Mouse (Mus musculus) kidney, embryonic 16.5 days (tissue): ENCODE results near the gene Rbfox2. TPM values are rescaled to one million over a fixed set of nuclear protein-coding genes. Genes with fewer than 3 reads are reported as not detected.
"Not testable (repeated sequence)": the region's sequence is repeated elsewhere in the genome, so short reads cannot be mapped to it uniquely, and the experiment has no call there.

Experiments used
- ATAC-seq: fragments of 200-750 bp; cut with Nextera tagmentation; 2 replicates; pipeline ENCODE4 v1.8.0; 2017; ENCODE audit warnings: moderate TSS enrichment; ENCODE audit not compliant: low FRiP score, low TSS enrichment
- H3K27ac ChIP-seq: fragments of 300-500 bp; sonication (generic); 2 replicates; pipeline ENCODE4 v1.5.1; 2014; ENCODE audit warnings: low read length
- H3K27me3 ChIP-seq: fragments of 300-500 bp; sonication (generic); 2 replicates; pipeline ENCODE4 v1.6.1; 2014; ENCODE audit warnings: low read length, control low read depth, mixed read lengths; ENCODE audit not compliant: insufficient read depth
- H3K36me3 ChIP-seq: fragments of 300-500 bp; sonication (generic); 2 replicates; pipeline ENCODE4 v1.6.1; 2014; ENCODE audit warnings: low read length, control low read depth, mixed read lengths; ENCODE audit not compliant: insufficient read depth
- H3K4me1 ChIP-seq: fragments of 300-500 bp; sonication (generic); 2 replicates; pipeline ENCODE4 v1.6.1; 2014; ENCODE audit warnings: low read length, control low read depth, mixed read lengths; ENCODE audit not compliant: insufficient read depth
- H3K4me2 ChIP-seq: fragments of 300-500 bp; sonication (generic); replicated peaks from 2 replicates; pipeline ENCODE4 v1.6.1; 2014; ENCODE audit warnings: low read depth, low read length
- H3K4me3 ChIP-seq: fragments of 300-500 bp; sonication (generic); 2 replicates; pipeline ENCODE4 v1.5.1; 2014; ENCODE audit warnings: mild to moderate bottlenecking, low read length
- H3K9ac ChIP-seq: fragments of 300-500 bp; sonication (generic); replicated peaks from 2 replicates; pipeline ENCODE4 v1.6.1; 2014; ENCODE audit warnings: low read length
- H3K9me3 ChIP-seq: fragments of 300-500 bp; sonication (generic); 2 replicates; pipeline ENCODE4 v1.6.1; 2016; ENCODE audit warnings: low read length, control low read depth
- WGBS: fragments of 180-500 bp; shearing (Covaris S2); extraction: QIAGEN DNeasy Blood & Tissue Kit; methylation state at CpG from one replicate; pipeline ENCODE4 v1.1.7; 2014; 5-methylcytosine and 5-hydroxymethylcytosine counted together
- polyA plus RNA-seq: library from polyadenylated mRNA; unstranded; fragments of >200 nt; fragmentation: Nextera tagmentation; extraction: Ambion mirVana; gene quantifications from 2 replicates; pipeline ENCODE4 v1.2.1, GENCODE M21; 2015

The Rbfox2 gene
- polyA plus RNA-seq, 1 experiment from 2014 or later, result 49.1 TPM

DNA sequence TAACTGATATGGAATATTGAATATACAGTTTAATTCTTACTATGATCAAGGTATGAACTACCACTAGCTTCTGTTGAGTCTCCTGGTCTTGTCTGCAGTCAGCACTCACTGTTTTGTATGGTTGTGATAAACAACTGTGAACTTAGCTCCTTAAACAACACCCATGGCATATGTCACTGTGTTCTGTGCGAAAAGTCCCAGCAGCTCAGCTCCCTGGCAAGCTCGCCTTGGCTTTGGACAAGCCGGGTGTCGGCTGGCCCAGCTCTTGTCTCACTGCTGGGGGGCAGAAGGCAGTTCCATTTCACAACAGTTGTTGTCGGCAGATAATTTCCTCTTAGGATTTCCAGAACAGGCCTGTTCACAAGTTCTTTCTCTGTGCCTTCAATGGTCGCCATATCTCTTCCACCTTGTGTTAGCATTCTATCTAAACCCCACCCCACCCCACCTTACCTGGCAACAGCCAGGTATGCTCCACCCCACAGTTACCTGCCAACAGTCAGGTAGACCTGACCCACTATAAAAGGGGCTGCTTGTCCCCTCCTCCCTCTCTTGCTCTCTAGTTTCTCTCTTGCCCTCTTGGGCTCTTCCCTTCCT is 241.4 kb downstream of the Rbfox2 start:
- H3K27me3 ChIP-seq, result no peaks in the 10 kb centered on the region
- no peak overlapping the region for H3K9ac ChIP-seq
- H3K4me1 ChIP-seq, result 0 out of 2 replicates have a peak, but pooled peaks cover 4% of the 10 kb centered on the region
- H3K27ac ChIP-seq, result no peak overlapping the region
- H3K4me3 ChIP-seq, result no peak overlapping the region
- WGBS, result 84% methylated on average over 6 of the region's 6 CpGs
- H3K36me3 ChIP-seq, result no peaks in the 10 kb centered on the region
- no peaks in the 10 kb centered on the region for H3K9me3 ChIP-seq
- H3K4me2 ChIP-seq, result no peak overlapping the region
- no peak for ATAC-seq

DNA sequence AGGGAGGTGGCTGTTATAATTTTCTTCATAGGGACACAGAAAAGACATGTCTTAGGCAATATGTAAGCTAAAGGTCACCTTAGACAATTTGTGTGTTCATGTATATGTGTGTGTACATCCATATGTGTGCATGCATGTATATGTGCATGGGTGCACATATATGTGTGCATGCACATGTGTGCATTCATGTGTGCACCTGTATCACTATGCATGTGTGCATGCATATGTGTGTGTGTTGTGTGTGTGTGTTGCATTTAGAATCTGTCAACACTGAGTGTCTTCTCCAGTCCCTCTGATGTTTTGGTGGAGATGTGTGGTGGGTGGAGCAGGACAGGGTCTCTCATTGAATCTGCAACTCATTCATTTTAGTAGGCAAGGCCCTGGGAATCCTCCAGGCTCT is 244.1 kb downstream of the Rbfox2 start:
- H3K36me3 ChIP-seq, result no peaks in the 10 kb centered on the region
- H3K27me3 ChIP-seq, result no peaks in the 10 kb centered on the region
- H3K27ac ChIP-seq, result no peak overlapping the region
- ATAC-seq, result no peak
- H3K4me2 ChIP-seq, result no peak overlapping the region
- no peak overlapping the region for H3K4me3 ChIP-seq
- H3K4me1 ChIP-seq, result 0 out of 2 replicates have a peak, but pooled peaks cover 4% of the 10 kb centered on the region
- no peaks in the 10 kb centered on the region; the same call in 1 of the 2 replicates for H3K9me3 ChIP-seq
- no peak overlapping the region for H3K9ac ChIP-seq

DNA sequence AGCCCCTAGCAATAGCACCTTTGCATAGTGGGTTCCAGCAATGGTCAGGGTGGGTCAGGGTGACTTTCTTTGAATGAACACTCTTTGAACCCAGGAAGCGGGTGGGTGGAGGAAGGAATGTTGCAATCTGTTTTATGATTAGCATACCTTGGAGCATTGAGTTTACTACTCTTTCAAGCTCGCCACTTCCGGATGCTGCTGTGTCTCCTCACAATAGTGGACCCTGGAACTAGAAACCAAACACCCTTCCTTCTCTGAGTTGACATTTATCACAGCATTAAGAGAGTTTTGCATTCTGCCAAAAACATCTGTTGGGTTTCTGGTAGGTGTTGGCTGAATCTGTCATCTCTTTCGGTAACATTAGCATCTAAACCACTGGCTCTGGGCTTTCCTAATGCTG is 247.4 kb downstream of the Rbfox2 start:
- not testable (repeated sequence) for H3K27ac ChIP-seq, H3K4me3 ChIP-seq, H3K9me3 ChIP-seq, H3K9ac ChIP-seq, H3K36me3 ChIP-seq, H3K4me2 ChIP-seq, H3K27me3 ChIP-seq, ATAC-seq
- 93% methylated on average over 4 of the region's 4 CpGs for WGBS
- H3K4me1 ChIP-seq, result peaks cover 16% of the 10 kb centered on the region

DNA sequence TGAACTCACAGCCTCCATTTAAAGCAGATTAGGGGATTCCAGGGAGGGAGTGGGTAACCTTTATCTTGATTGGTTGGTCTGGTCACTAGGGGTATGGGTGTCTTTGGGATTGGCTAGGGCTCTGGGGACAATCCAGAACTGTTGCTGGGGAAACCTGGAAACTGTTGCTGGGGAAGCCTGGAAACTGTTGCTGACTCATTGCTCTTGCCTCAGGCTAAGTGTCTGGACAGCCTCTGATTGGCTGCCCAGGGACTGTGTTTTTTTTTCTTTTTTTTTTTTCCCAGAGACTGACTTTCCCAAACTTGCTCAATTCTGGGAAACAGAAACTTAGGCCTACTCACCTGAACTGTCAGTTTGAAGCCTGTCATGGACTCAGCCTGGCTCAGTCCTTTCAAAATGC is 248.2 kb downstream of the Rbfox2 start:
- H3K4me1 ChIP-seq, result peaks cover 16% of the 10 kb centered on the region
- H3K4me2 ChIP-seq, result no peak overlapping the region
- no peak overlapping the region for H3K27ac ChIP-seq
- no peak overlapping the region for H3K4me3 ChIP-seq
- no peak for ATAC-seq
- no peaks in the 10 kb centered on the region for H3K36me3 ChIP-seq
- H3K27me3 ChIP-seq, result no peaks in the 10 kb centered on the region
- no peak overlapping the region for H3K9ac ChIP-seq
- no peaks in the 10 kb centered on the region; the same call in 1 of the 2 replicates for H3K9me3 ChIP-seq

- Histone ChIP-seq H3K4me3 (no peak overlapping the region), H3K27me3 (no peaks in the 10 kb centered on the region), H3K36me3 (no peaks in the 10 kb centered on the region), H3K9me3 (no peaks in the 10 kb centered on the region; the same call in 1 of the 2 replicates), H3K4me2 (no peak overlapping the region), H3K4me1 (peaks cover 16% of the 10 kb centered on the region), H3K9ac (no peak overlapping the region), H3K27ac (peak overlapping the region; percentile 40; the same call in 1 of the 2 replicates)
- ATAC-seq, result peak; percentile 27; the same call in 1 of the 2 replicates
- 40% methylated on average over 3 of the region's 3 CpGs for WGBS
Measured at GRCm38 (mm10) chr15:77056791-77057051, 250.1 kb downstream of the Rbfox2 start.

- Histone ChIP-seq H3K4me2 (no peak overlapping the region), H3K9me3 (no peaks in the 10 kb centered on the region; the same call in 1 of the 2 replicates), H3K4me3 (no peak overlapping the region), H3K36me3 (no peaks in the 10 kb centered on the region), H3K27ac (peak overlapping the region; percentile 40; the same call in 1 of the 2 replicates), H3K27me3 (no peaks in the 10 kb centered on the region), H3K9ac (0 out of 2 replicates have a peak overlapping the region, but pooled peaks have one; percentile 25), H3K4me1 (peaks cover 16% of the 10 kb centered on the region)
- 0 out of 2 replicates have a peak, but pooled peaks have one; percentile 39 for ATAC-seq
- 21% methylated on average over 6 of the region's 6 CpGs for WGBS
Measured at GRCm38 (mm10) chr15:77056001-77056790, 250.6 kb downstream of the Rbfox2 start.

GRCm38 (mm10) chr15:77054611-77055175 is 252.1 kb downstream of the Rbfox2 start:
- H3K36me3 ChIP-seq, result no peaks in the 10 kb centered on the region
- peaks cover 16% of the 10 kb centered on the region for H3K4me1 ChIP-seq
- WGBS, result 80% methylated on average over 5 of the region's 5 CpGs
- H3K4me2 ChIP-seq, result no peak overlapping the region
- no peak overlapping the region for H3K4me3 ChIP-seq
- H3K27me3 ChIP-seq, result no peaks in the 10 kb centered on the region
- no peaks in the 10 kb centered on the region; the same call in 1 of the 2 replicates for H3K9me3 ChIP-seq
- no peak overlapping the region for H3K9ac ChIP-seq
- no peak for ATAC-seq
- H3K27ac ChIP-seq, result no peak overlapping the region

DNA sequence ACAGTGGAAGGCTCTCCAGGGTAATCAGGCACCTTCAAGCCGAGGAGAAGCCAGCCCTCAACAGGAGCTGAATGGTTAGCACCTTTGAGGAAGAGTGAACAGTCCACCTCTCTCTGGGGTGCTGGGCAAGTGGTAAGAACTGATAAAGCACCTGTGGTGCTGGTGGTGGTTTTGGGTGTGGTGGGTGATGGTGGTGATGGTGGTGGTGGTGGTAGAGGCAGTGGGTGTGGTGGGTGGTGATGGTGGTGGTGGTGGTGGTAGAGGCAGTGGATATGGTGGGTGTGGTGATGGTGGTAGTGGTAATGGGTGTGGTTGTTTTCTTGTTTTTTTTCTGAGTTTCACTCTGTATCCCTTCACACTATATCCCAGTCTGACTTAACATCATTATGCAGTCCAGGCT is 253.8 kb downstream of the Rbfox2 start:
- 89% methylated on average over 1 of the region's 1 CpGs for WGBS
- H3K27ac ChIP-seq, result no peak overlapping the region
- no peak overlapping the region for H3K4me2 ChIP-seq
- no peak for ATAC-seq
- no peaks in the 10 kb centered on the region for H3K27me3 ChIP-seq
- H3K9ac ChIP-seq, result no peak overlapping the region
- H3K36me3 ChIP-seq, result no peaks in the 10 kb centered on the region
- H3K4me1 ChIP-seq, result peaks cover 16% of the 10 kb centered on the region
- no peak overlapping the region for H3K4me3 ChIP-seq
- H3K9me3 ChIP-seq, result no peaks in the 10 kb centered on the region

GRCm38 (mm10) chr15:77052176-77052575 is 254.6 kb downstream of the Rbfox2 start:
- no peak for ATAC-seq
- Histone ChIP-seq H3K4me1 (peaks cover 16% of the 10 kb centered on the region), H3K27me3 (no peaks in the 10 kb centered on the region), H3K9me3 (no peaks in the 10 kb centered on the region), H3K27ac (no peak overlapping the region), H3K4me3 (no peak overlapping the region), H3K4me2 (no peak overlapping the region), H3K36me3 (no peaks in the 10 kb centered on the region), H3K9ac (no peak overlapping the region)
- WGBS, result 20% methylated on average over 1 of the region's 1 CpGs

- H3K27me3 ChIP-seq, result no peaks in the 10 kb centered on the region
- H3K36me3 ChIP-seq, result no peaks in the 10 kb centered on the region
- ATAC-seq, result no peak
- no peak within 1 kb of the TSS for H3K4me2 ChIP-seq
- H3K27ac ChIP-seq, result no peak within 1 kb of the TSS
- no peak within 1 kb of the TSS for H3K9ac ChIP-seq
- 86% methylated on average over 10 of the region's 10 CpGs for WGBS
- H3K9me3 ChIP-seq, result no peaks in the 10 kb centered on the region
- H3K4me3 ChIP-seq, result no peak within 1 kb of the TSS
- peaks cover 2% of the 10 kb centered on the region for H3K4me1 ChIP-seq
Measured at GRCm38 (mm10) chr15:77050570-77050969, 256.2 kb downstream of the Rbfox2 start, which contains the start of gene Mb. Gene Mb, minus strand, starts transcription at chr15:77050670.
